Mouse (Mus musculus): ENCODE data around the gene Tmbim1. TPM values are rescaled to one million over a fixed set of nuclear protein-coding genes. Genes with fewer than 3 reads are reported as not detected.
A peak's percentile ranks its signal among the peaks of the same experiment; 100 is the strongest.
"Not testable (repeated sequence)": the region's sequence is repeated elsewhere in the genome, so short reads cannot be mapped to it uniquely, and the experiment has no call there.

Gene Tmbim1
- polyA plus RNA-seq, 1 experiment from 2014 or later = 18.5 TPM

DNA sequence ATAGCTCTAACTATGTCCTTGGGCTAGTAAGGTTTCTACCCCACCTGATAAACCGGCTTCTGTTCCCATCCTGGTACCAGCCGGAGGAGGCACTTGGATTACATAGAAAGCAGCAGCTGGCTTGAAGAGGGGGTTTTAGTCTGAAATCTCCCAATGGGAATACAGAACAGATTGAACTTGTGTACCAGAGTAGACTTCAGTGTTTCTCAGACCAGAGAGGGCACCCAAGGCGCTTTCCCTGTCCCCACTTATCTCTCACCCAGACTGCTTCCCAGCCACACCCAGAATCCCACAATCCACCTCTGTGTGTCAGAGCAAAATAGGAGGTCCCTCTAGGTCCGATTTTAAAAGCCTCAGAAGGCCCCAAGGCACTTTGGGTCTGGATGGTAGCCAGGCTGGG lies 17.1 kb downstream of the Tmbim1 start:
- Histone ChIP-seq H3K9me3 (ENCODE audit: low read length) (no peaks in the 10 kb centered on the region), H3K4me3 (ENCODE audit: low read depth, low read length) (no peak overlapping the region), H3K9ac (replicated peaks) (no peak overlapping the region), H3K27me3 (ENCODE audit: insufficient read depth, low read length) (no peaks in the 10 kb centered on the region), H3K4me1 (ENCODE audit: insufficient read depth) (peaks cover 18% of the 10 kb centered on the region), H3K27ac (ENCODE audit: low read depth) (no peak overlapping the region), H3K4me2 (ENCODE audit: low read depth, low read length) (no peak overlapping the region), H3K36me3 (replicated peaks; ENCODE audit: insufficient read depth, low read length) (peaks cover 20% of the 10 kb centered on the region)
- 71% methylated on average over 4 of the region's 4 CpGs for whole genome bisulfite sequencing (ENCODE audit: insufficient replicate concordance)
- ATAC-seq = no peak
- TF ChIP-seq EP300 (IDR thresholded peaks at IDR 0.05; ENCODE audit: low read depth) = no peak
- TF ChIP-seq CTCF (IDR thresholded peaks at IDR 0.05; ENCODE audit: low read depth) = no peak
- DNase-seq = no peak

- H3K4me3 ChIP-seq (ENCODE audit: low read depth, low read length); H3K9ac ChIP-seq (replicated peaks); ATAC-seq; DNase-seq; H3K9me3 ChIP-seq (ENCODE audit: low read length); H3K4me2 ChIP-seq (ENCODE audit: low read depth, low read length); H3K27me3 ChIP-seq (ENCODE audit: insufficient read depth, low read length); H3K27ac ChIP-seq (ENCODE audit: low read depth): not testable (repeated sequence)
- TF ChIP-seq CTCF (IDR thresholded peaks at IDR 0.05; ENCODE audit: low read depth) = peak; percentile 50
- Histone ChIP-seq H3K4me1 (ENCODE audit: insufficient read depth) (peaks cover 18% of the 10 kb centered on the region), H3K36me3 (replicated peaks; ENCODE audit: insufficient read depth, low read length) (peaks cover 16% of the 10 kb centered on the region)
- WGBS (ENCODE audit: insufficient replicate concordance) = 60% methylated on average over 15 of the region's 17 CpGs
Observed at GRCm38 (mm10) chr1:74286869-74287607, 18.4 kb downstream of the Tmbim1 start.

DNA sequence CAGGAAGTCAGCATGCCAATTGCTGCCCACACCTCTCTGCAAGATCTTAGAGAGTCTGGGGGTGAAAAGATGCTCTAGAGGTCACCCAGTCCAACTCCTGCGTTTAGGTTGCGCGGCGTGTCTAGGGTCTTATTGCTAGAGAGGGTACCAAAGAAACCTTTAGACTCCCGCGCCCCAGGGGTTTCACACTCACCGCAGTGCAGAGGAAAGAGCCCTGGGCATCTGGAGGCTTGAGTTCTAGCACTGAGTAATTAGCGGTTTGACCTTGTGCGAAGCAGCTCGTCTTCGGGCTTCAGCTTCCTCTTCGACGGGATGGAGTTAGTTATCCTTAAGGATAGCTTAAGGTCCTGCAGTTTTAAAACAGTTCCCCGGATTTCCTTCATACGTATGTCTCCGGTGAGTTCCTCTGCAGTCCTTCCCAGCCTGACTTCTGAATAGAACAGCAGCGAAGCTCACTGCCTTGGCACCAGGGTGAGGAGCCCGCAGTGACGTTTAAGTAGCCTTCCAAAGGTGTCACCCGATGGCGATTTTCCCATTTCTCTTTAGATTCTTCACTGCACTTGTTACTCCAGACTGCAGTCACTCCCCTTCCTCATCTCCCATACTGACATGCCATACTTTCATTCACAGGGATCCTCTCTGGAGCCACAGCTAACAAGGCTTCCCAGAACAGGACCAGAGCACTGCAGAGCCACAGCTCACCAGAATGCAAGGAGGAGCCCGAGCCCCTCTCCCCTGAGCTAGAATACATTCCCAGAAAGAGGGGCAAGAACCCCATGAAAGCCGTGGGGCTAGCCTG lies 20.0 kb downstream of the Tmbim1 start:
- H3K4me1 ChIP-seq (ENCODE audit: insufficient read depth) = peaks cover 18% of the 10 kb centered on the region
- peak overlapping the region; percentile 68 for H3K9ac ChIP-seq (replicated peaks)
- no peaks in the 10 kb centered on the region for H3K27me3 ChIP-seq (ENCODE audit: insufficient read depth, low read length)
- no peak overlapping the region for H3K27ac ChIP-seq (ENCODE audit: low read depth)
- peaks cover 24% of the 10 kb centered on the region for H3K36me3 ChIP-seq (replicated peaks; ENCODE audit: insufficient read depth, low read length)
- no peak for DNase-seq
- peak overlapping the region; percentile 76 for H3K4me3 ChIP-seq (ENCODE audit: low read depth, low read length)
- 4% methylated on average over 23 of the region's 23 CpGs for WGBS (ENCODE audit: insufficient replicate concordance)
- no peak for TF ChIP-seq CTCF (IDR thresholded peaks at IDR 0.05; ENCODE audit: low read depth)
- no peak for TF ChIP-seq EP300 (IDR thresholded peaks at IDR 0.05; ENCODE audit: low read depth)
- ATAC-seq = no peak
- H3K4me2 ChIP-seq (ENCODE audit: low read depth, low read length) = peak overlapping the region; percentile 84
- no peaks in the 10 kb centered on the region for H3K9me3 ChIP-seq (ENCODE audit: low read length)

DNA sequence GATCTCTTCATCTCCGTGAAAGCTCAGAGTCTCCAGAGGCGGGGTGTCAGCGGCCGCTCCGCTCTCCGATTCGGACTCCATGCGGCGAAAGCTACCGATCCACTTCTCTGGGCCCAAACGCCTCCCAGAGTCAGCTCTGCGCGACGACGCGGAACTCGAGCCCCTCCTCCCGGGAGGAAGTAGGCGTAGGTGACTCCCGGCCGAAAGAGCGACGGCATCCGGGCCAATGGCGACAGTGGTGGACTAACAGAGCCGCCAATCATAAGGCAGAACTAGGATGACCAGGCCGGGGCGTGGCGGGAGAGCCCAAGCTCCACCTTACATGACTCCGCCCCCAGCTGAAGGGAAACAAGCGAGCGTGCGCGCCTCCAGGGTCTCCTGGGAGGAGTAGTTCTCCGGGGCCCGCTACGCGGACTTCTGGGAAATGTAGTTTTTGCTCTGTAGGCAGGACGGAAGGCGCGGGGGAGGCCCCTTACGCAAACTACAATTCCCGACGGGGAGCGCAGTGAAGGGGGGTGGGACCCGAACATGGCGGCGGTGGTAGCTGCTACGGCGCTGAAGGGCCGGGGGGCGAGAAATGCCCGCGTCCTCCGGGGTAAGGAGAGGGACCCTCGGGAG lies 20.8 kb downstream of the Tmbim1 start, which contains the start of the genes Aamp and Pnkd:
TSS of gene Aamp (minus strand) at position 196 of the 618 bp plus-strand sequence.
TSS of gene Pnkd (plus strand) at position 388 of the 618 bp plus-strand sequence.
- H3K4me1 ChIP-seq (ENCODE audit: insufficient read depth) = peaks cover 18% of the 10 kb centered on the region
- peaks cover 30% of the 10 kb centered on the region for H3K36me3 ChIP-seq (replicated peaks; ENCODE audit: insufficient read depth, low read length)

GRCm38 (mm10) chr1:74283686-74284463 lies 21.5 kb downstream of the Tmbim1 start:
- Histone ChIP-seq H3K9me3 (ENCODE audit: low read length) (no peaks in the 10 kb centered on the region), H3K27ac (ENCODE audit: low read depth) (peak overlapping the region; percentile 89), H3K4me2 (ENCODE audit: low read depth, low read length) (peak overlapping the region; percentile 95), H3K4me3 (ENCODE audit: low read depth, low read length) (peak overlapping the region; percentile 87), H3K9ac (replicated peaks) (peak overlapping the region; percentile 85), H3K36me3 (replicated peaks; ENCODE audit: insufficient read depth, low read length) (peaks cover 30% of the 10 kb centered on the region), H3K4me1 (ENCODE audit: insufficient read depth) (peaks cover 16% of the 10 kb centered on the region), H3K27me3 (ENCODE audit: insufficient read depth, low read length) (no peaks in the 10 kb centered on the region)
- no peak for TF ChIP-seq EP300 (IDR thresholded peaks at IDR 0.05; ENCODE audit: low read depth)
- TF ChIP-seq CTCF (IDR thresholded peaks at IDR 0.05; ENCODE audit: low read depth) = no peak
- DNase-seq (peak; percentile 70), ATAC-seq (peak; percentile 41)
- 8% methylated on average over 15 of the region's 15 CpGs for WGBS (ENCODE audit: insufficient replicate concordance)

More for the DNA sequence above, 20.8 kb downstream of the Tmbim1 start, which contains the start of the genes Aamp and Pnkd:
- H3K27ac ChIP-seq (ENCODE audit: low read depth) = peak within 1 kb of the TSS; percentile 89
- WGBS (ENCODE audit: insufficient replicate concordance) = under 1% methylated on average over 55 of the region's 56 CpGs
- no peaks in the 10 kb centered on the region for H3K9me3 ChIP-seq (ENCODE audit: low read length)
- ATAC-seq (peak; percentile 95), DNase-seq (peak; percentile 100)
- peak within 1 kb of the TSS; percentile 85 for H3K9ac ChIP-seq (replicated peaks)
- no peaks in the 10 kb centered on the region for H3K27me3 ChIP-seq (ENCODE audit: insufficient read depth, low read length)
- H3K4me3 ChIP-seq (ENCODE audit: low read depth, low read length) = peak within 1 kb of the TSS; percentile 87
- peak; percentile 61 for TF ChIP-seq EP300 (IDR thresholded peaks at IDR 0.05; ENCODE audit: low read depth)
- TF ChIP-seq CTCF (IDR thresholded peaks at IDR 0.05; ENCODE audit: low read depth) = peak; percentile 48
- peak within 1 kb of the TSS; percentile 95 for H3K4me2 ChIP-seq (ENCODE audit: low read depth, low read length)

Measured in liver, postnatal 0 days (tissue).